Mouse (Mus musculus) kidney, embryonic 14.5 days (tissue): ENCODE data around the gene Hsd17b14. TPM values are rescaled to one million over a fixed set of nuclear protein-coding genes. Genes with fewer than 3 reads are reported as not detected.
A peak's percentile ranks its signal among the peaks of the same experiment; 100 is the strongest.

Source experiments
- ATAC-seq: fragments of 200-750 bp; cut with Nextera tagmentation; 2 replicates; pipeline ENCODE4 v1.8.0; 2017; ENCODE audit warnings: moderate number of reproducible peaks, mild to moderate bottlenecking, moderate TSS enrichment, moderate library complexity; ENCODE audit not compliant: low FRiP score, low TSS enrichment
- H3K27ac ChIP-seq: fragments of 300-500 bp; sonication (generic); 2 replicates; pipeline ENCODE4 v1.5.1; 2014; ENCODE audit warnings: low read depth, mild to moderate bottlenecking, low read length, moderate library complexity, mixed read lengths
- H3K27me3 ChIP-seq: fragments of 300-500 bp; sonication (generic); 2 replicates; pipeline ENCODE4 v1.6.1; 2014; ENCODE audit warnings: mild to moderate bottlenecking, low read length; ENCODE audit not compliant: control insufficient read depth, insufficient read depth
- H3K36me3 ChIP-seq: fragments of 300-500 bp; sonication (generic); 2 replicates; pipeline ENCODE4 v1.6.1; 2014; ENCODE audit warnings: low read length, mixed read lengths; ENCODE audit not compliant: control insufficient read depth, insufficient read depth
- H3K4me1 ChIP-seq: fragments of 300-500 bp; sonication (generic); 2 replicates; pipeline ENCODE4 v1.6.1; 2014; ENCODE audit warnings: low read length, mixed read lengths; ENCODE audit not compliant: control insufficient read depth, insufficient read depth
- H3K4me2 ChIP-seq: fragments of 300-500 bp; sonication (generic); replicated peaks from 2 replicates; pipeline ENCODE4 v1.6.1; 2014; ENCODE audit warnings: low read depth, mild to moderate bottlenecking, low read length
- H3K4me3 ChIP-seq: fragments of 300-500 bp; sonication (generic); 2 replicates; pipeline ENCODE4 v1.5.1; 2014; ENCODE audit warnings: mild to moderate bottlenecking, low read length
- H3K9ac ChIP-seq: fragments of 300-500 bp; sonication (generic); 2 replicates; pipeline ENCODE4 v1.6.1; 2014; ENCODE audit warnings: low read depth, mild to moderate bottlenecking, low read length, moderate library complexity
- H3K9me3 ChIP-seq: fragments of 300-500 bp; sonication (generic); 2 replicates; pipeline ENCODE4 v1.6.1; 2016; ENCODE audit warnings: low read length; ENCODE audit not compliant: control insufficient read depth
- WGBS: fragments of 180-500 bp; shearing (Covaris S2); extraction: QIAGEN DNeasy Blood & Tissue Kit; methylation state at CpG from one replicate; pipeline ENCODE4 v1.1.7; 2014; 5-methylcytosine and 5-hydroxymethylcytosine counted together
- polyA plus RNA-seq: library from polyadenylated mRNA; unstranded; fragments of >200 nt; fragmentation: Nextera tagmentation; extraction: Ambion mirVana; gene quantifications from 2 replicates; pipeline ENCODE4 v1.2.1, GENCODE M21; 2014

Gene Hsd17b14
- polyA plus RNA-seq, 1 experiment from 2014 or later: 12.8 TPM

DNA sequence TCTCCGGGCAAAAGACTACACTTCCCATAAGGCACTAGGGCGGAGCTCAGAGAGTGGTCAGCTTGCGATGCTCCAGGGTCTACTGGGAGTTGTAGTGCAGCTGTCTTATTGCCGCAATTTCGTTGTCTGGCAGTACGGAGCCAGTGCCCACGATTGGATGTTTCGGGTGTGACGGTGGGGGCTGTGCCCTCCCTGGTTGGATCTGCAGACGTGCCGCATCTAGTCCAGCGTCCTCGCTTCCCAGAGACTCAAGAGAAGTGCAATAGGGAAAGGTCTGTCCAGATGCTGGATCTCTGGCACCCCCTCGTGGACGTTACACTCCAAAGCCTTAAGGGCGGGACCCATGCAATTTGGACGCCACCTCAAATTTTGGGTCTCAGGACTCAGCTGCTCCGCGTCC is 34.5 kb downstream of the Hsd17b14 start:
- no peaks in the 10 kb centered on the region for H3K4me1 ChIP-seq
- 4% methylated on average over 19 of the region's 19 CpGs for WGBS
- no peaks in the 10 kb centered on the region for H3K9me3 ChIP-seq
- no peak overlapping the region for H3K27ac ChIP-seq
- peak overlapping the region; percentile 46 for H3K4me2 ChIP-seq
- peaks cover 16% of the 10 kb centered on the region; the same call in 1 of the 2 replicates for H3K36me3 ChIP-seq
- H3K27me3 ChIP-seq: no peaks in the 10 kb centered on the region
- ATAC-seq: peak; percentile 94
- H3K4me3 ChIP-seq: peak overlapping the region; percentile 27
- peak overlapping the region; percentile 31; the same call in 1 of the 2 replicates for H3K9ac ChIP-seq

DNA sequence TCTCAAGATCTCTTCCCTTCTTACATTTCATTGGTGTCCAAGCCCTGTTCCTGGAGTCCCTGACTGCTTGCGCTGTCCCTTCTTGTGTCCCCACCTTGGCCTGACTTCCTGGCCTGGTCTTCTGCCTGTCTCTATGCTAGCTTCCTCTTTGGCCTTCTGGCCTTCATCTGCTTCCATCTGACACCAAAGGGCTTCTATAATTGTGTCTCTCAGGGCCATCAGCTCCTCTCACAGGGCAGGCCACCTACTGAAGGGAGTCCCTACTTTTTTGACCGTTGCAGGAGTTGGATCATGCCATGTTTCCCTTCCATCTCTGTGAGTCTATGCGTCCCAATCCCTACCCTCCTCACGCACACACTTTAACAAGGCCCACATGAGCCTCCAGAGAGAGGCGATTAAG is 35.2 kb downstream of the Hsd17b14 start:
- Histone ChIP-seq H3K36me3 (peaks cover 13% of the 10 kb centered on the region; the same call in 1 of the 2 replicates), H3K4me2 (no peak overlapping the region)

DNA sequence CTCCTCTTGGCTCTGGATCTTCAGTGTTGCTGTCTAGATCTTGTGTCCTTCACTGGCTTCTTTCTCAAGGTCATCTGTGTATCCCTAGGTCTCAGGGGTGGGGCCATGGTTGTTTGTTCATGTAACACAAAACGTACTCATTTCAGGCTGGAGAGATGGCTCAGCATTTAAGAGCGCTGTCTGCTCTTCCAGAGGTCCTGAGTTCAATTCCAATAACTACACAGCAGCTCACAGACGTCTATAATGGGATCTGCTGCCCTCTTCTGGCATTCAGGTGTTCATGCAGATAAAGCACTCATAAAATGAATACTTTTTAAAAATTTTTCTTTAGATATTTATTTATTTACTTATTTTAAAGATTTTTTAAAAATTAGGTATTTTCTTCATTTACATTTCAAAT is 36.2 kb downstream of the Hsd17b14 start:
- H3K9ac ChIP-seq: no peak overlapping the region
- no peaks in the 10 kb centered on the region for H3K9me3 ChIP-seq
- no peaks in the 10 kb centered on the region for H3K27me3 ChIP-seq
- WGBS: 70% methylated on average over 3 of the region's 3 CpGs
- no peak overlapping the region for H3K4me2 ChIP-seq
- ATAC-seq: no peak
- no peak overlapping the region for H3K4me3 ChIP-seq
- no peaks in the 10 kb centered on the region for H3K4me1 ChIP-seq
- peaks cover 7% of the 10 kb centered on the region; the same call in 1 of the 2 replicates for H3K36me3 ChIP-seq
- H3K27ac ChIP-seq: no peak overlapping the region

More for the DNA sequence above, 35.2 kb downstream of the Hsd17b14 start:
- Histone ChIP-seq H3K9ac (no peak overlapping the region), H3K9me3 (no peaks in the 10 kb centered on the region), H3K4me1 (no peaks in the 10 kb centered on the region), H3K4me3 (no peak overlapping the region), H3K27ac (no peak overlapping the region), H3K27me3 (no peaks in the 10 kb centered on the region)
- no peak for ATAC-seq
- 97% methylated on average over 5 of the region's 5 CpGs for WGBS

DNA sequence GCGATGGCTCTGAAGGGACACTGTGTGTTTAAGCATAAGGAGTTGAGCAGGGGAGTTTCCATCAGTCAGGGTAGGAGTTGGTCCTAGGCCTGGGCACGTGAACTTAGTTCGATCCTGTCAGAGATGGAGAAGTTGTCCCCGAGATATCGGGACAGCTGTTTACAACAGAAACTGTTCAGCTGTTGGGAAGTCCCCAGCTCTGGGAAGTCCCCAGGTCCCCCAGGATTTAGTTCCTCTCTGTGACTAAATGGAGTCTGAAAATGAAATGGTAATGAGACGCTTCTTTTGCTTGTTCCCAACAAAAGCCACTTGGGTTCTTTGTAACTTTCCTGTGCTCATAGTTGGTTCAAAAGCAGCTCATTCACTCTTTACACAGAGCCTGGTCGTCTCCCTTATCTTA is 37.2 kb downstream of the Hsd17b14 start:
- no peaks in the 10 kb centered on the region for H3K27me3 ChIP-seq
- H3K9ac ChIP-seq: no peak overlapping the region
- ATAC-seq: no peak
- WGBS: 81% methylated on average over 7 of the region's 7 CpGs
- H3K4me2 ChIP-seq: no peak overlapping the region
- no peaks in the 10 kb centered on the region for H3K4me1 ChIP-seq
- H3K9me3 ChIP-seq: no peaks in the 10 kb centered on the region
- H3K36me3 ChIP-seq: peaks cover 3% of the 10 kb centered on the region; the same call in 1 of the 2 replicates
- no peak overlapping the region for H3K27ac ChIP-seq
- H3K4me3 ChIP-seq: no peak overlapping the region

DNA sequence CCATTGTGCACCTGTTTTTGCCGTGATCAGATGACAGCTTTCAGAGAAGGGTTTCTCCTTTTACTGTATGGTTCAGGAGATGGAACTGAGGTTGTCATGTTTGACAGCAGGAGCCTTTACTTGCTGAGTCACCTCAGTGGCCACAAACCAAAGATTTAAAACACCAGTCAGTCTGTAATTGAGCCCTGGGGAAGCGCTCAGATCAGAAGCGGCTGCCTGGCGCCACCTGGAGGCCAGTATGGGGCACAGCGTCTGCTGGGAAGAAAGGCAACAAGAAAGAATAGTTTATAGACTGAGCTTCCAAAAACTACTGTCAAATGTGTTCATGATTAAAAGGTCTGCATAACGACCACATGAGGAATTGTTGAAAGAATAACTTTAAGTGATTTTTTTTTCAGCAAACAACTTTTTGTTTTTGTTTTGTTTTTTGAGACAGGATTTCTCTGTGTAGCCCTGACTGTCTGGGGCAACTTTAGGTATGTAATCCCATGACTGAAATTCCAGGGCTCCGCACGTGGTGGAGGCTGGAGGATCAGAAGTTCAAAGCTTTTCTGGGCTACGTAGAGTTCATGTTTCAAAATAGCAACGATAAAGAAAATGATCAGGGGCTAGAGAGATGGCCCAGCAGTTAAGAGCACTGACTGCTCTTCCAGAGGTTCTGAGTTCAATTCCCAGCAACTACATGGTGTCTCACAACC is 38.6 kb downstream of the Hsd17b14 start:
- Histone ChIP-seq H3K4me3 (no peak overlapping the region), H3K4me1 (no peaks in the 10 kb centered on the region), H3K9ac (no peak overlapping the region), H3K27me3 (no peaks in the 10 kb centered on the region), H3K36me3 (peaks cover under 1% of the 10 kb centered on the region; the same call in 1 of the 2 replicates), H3K4me2 (no peak overlapping the region), H3K27ac (no peak overlapping the region), H3K9me3 (no peaks in the 10 kb centered on the region)
- 23% methylated on average over 10 of the region's 10 CpGs for WGBS
- ATAC-seq: no peak

DNA sequence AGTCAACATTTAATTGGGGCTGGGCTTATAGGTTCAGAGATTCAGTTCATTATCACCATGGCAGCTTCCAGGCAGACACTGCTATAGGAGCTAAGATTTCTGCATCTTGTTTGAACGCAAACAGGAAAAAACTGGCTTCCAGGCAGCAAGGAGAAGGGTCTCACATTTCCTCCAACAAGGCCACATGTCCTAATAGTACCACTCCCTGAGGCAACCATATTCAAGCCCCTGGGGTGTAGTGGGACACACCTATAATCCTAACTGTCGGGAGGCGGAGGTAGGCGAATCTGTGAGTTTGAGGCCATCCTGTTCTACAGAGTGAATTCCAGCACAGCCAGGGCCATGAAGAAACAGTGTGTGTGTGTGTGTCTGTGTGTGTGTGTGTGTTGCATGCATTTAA is 40.5 kb downstream of the Hsd17b14 start:
- WGBS: 85% methylated on average over 4 of the region's 4 CpGs
- Histone ChIP-seq H3K27ac (no peak overlapping the region), H3K9ac (no peak overlapping the region), H3K4me1 (no peaks in the 10 kb centered on the region), H3K9me3 (no peaks in the 10 kb centered on the region), H3K4me2 (no peak overlapping the region), H3K4me3 (no peak overlapping the region), H3K36me3 (no peaks in the 10 kb centered on the region), H3K27me3 (no peaks in the 10 kb centered on the region)
- ATAC-seq: no peak

DNA sequence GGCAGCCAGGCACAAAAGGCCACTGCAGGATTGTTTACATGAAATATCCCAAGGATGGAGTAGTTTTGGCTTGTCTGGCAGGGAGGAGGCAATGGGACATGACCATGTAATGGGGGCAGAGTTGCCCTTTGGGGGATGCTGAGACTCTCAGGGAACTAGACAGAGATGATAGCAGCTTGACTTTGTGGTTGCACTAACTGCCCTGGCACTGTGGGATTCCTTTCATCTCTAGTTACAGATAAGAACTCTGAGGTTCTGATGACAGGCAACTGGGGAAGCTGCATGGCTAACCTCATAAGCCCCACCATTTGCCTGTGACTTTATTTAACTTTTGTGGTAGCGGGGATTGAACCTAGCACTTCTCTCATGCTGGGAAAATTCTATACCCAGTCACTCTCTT is 41.4 kb downstream of the Hsd17b14 start:
- Histone ChIP-seq H3K9ac (no peak overlapping the region), H3K4me3 (no peak overlapping the region), H3K27ac (no peak overlapping the region), H3K27me3 (no peaks in the 10 kb centered on the region), H3K4me1 (no peaks in the 10 kb centered on the region), H3K4me2 (no peak overlapping the region), H3K9me3 (no peaks in the 10 kb centered on the region), H3K36me3 (no peaks in the 10 kb centered on the region)
- no peak for ATAC-seq
- WGBS: 85% methylated on average over 1 of the region's 1 CpGs

DNA sequence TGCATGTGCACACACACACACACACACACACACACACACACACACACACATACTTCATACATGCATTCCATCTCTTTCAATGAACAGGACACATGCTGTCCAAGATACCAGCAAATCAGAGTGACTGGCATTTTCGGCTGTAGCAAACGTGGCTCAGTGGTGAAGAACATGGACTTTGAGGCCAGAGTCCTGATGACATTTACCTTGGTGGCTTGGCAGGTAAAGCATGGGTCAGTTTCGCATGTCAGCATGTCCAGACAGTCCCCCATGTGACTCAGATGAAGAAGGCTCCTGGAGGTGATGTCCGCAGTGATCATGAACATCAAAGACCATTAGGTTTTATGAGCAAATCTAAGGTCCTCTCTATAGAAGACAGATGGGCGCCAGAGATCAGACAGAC is 42.3 kb downstream of the Hsd17b14 start:
- WGBS: 87% methylated on average over 5 of the region's 5 CpGs
- no peak overlapping the region for H3K27ac ChIP-seq
- no peak overlapping the region for H3K9ac ChIP-seq
- no peaks in the 10 kb centered on the region for H3K9me3 ChIP-seq
- no peaks in the 10 kb centered on the region for H3K4me1 ChIP-seq
- no peak overlapping the region for H3K4me2 ChIP-seq
- no peaks in the 10 kb centered on the region for H3K36me3 ChIP-seq
- H3K4me3 ChIP-seq: no peak overlapping the region
- no peak for ATAC-seq
- H3K27me3 ChIP-seq: no peaks in the 10 kb centered on the region

DNA sequence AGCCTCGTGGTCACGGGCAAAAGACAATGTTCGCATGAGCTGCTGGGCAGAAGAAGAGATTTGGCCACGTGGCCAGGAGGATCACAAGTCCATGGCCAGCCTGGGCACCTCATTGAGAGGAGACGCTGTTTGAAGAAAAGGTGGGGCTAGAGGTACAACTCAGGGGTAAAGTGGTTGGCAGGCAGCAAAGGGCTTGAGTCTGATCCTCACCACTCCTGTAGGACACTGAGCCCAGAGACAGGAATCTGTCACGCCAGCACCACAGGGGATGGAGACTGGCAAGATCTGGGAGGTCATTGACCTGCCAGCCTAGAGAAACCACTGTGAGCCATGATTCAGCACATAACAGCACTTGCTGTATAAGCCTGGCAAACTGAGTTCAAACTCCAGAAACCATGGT is 42.8 kb downstream of the Hsd17b14 start:
- Histone ChIP-seq H3K9ac (no peak overlapping the region), H3K27me3 (no peaks in the 10 kb centered on the region), H3K27ac (no peak overlapping the region), H3K9me3 (no peaks in the 10 kb centered on the region), H3K36me3 (no peaks in the 10 kb centered on the region), H3K4me3 (no peak overlapping the region), H3K4me2 (no peak overlapping the region), H3K4me1 (no peaks in the 10 kb centered on the region)
- WGBS: 92% methylated on average over 6 of the region's 6 CpGs
- ATAC-seq: no peak
